Mouse (Mus musculus): ENCODE results near the gene Kcnh1.

The Kcnh1 gene

GRCm38 (mm10) chr1:192190508-192191321, at the start of gene Kcnh1:
Gene Kcnh1 (plus strand): TSS chr1:192190774.
- peak; percentile 87 to 96 for DNase-seq

- no peak for DNase-seq
Observed at GRCm38 (mm10) chr1:192151179-192151578, 39.4 kb upstream of the Kcnh1 start.

GRCm38 (mm10) chr1:192171477-192171876, 19.1 kb upstream of the Kcnh1 start:
- no peak for DNase-seq

GRCm38 (mm10) chr1:192179877-192180276, 10.7 kb upstream of the Kcnh1 start:
- no peak for DNase-seq

GRCm38 (mm10) chr1:192181696-192182257, 8.8 kb upstream of the Kcnh1 start:
- no peak for DNase-seq

GRCm38 (mm10) chr1:192189056-192189455, 1.5 kb upstream of the Kcnh1 start:
- DNase-seq = peak; percentile 30 to 65

GRCm38 (mm10) chr1:192189771-192190170, 803 bp upstream of the Kcnh1 start:
- no peak for DNase-seq

- DNase-seq = peak in 1 of 2 experiments; percentile 15
Observed at GRCm38 (mm10) chr1:192191322-192191639, 707 bp downstream of the Kcnh1 start.

- DNase-seq = no peak
Observed at GRCm38 (mm10) chr1:192191859-192192258, 1.3 kb downstream of the Kcnh1 start.

GRCm38 (mm10) chr1:192192710-192193109, 2.1 kb downstream of the Kcnh1 start:
- DNase-seq = no peak

- no peak for DNase-seq
Observed at GRCm38 (mm10) chr1:192193656-192194055, 3.1 kb downstream of the Kcnh1 start.

- peak in 1 of 2 experiments; percentile 6 for DNase-seq
Observed at GRCm38 (mm10) chr1:192197495-192197894, 6.9 kb downstream of the Kcnh1 start.

- no peak for DNase-seq
Observed at GRCm38 (mm10) chr1:192202936-192203335, 12.4 kb downstream of the Kcnh1 start.

GRCm38 (mm10) chr1:192207956-192208355, 17.4 kb downstream of the Kcnh1 start:
- no peak for DNase-seq

- no peak for DNase-seq
Observed at GRCm38 (mm10) chr1:192212448-192212847, 21.9 kb downstream of the Kcnh1 start.

- no peak for DNase-seq
Observed at GRCm38 (mm10) chr1:192214666-192215065, 24.1 kb downstream of the Kcnh1 start.

GRCm38 (mm10) chr1:192220156-192220555, 29.6 kb downstream of the Kcnh1 start:
- no peak for DNase-seq

- no peak for DNase-seq
Observed at GRCm38 (mm10) chr1:192224161-192224560, 33.6 kb downstream of the Kcnh1 start.

- DNase-seq = no peak
Observed at GRCm38 (mm10) chr1:192232696-192233095, 42.1 kb downstream of the Kcnh1 start.

GRCm38 (mm10) chr1:192246836-192247235, 56.3 kb downstream of the Kcnh1 start:
- no peak for DNase-seq

GRCm38 (mm10) chr1:192259146-192259545, 68.6 kb downstream of the Kcnh1 start:
- no peak for DNase-seq

GRCm38 (mm10) chr1:192259616-192260015, 69.0 kb downstream of the Kcnh1 start:
- DNase-seq = no peak

- DNase-seq = no peak
Observed at GRCm38 (mm10) chr1:192265704-192266103, 75.1 kb downstream of the Kcnh1 start.

- DNase-seq = no peak
Observed at GRCm38 (mm10) chr1:192266956-192267355, 76.4 kb downstream of the Kcnh1 start.

GRCm38 (mm10) chr1:192268878-192269277, 78.3 kb downstream of the Kcnh1 start:
- DNase-seq = no peak

Measured in kidney, postnatal 36 days (tissue).